Mouse (Mus musculus) cerebellum, adult 18-20 months (tissue): ENCODE measurements around the gene Nfasc.

ENCODE experiments used
- DNase-seq, 2 experiments: peaks; one replicate each; pipeline ENCODE4 v3.0.0; 2021

The Nfasc gene

GRCm38 (mm10) chr1:132641049-132641795 lies 100.4 kb downstream of the Nfasc start:
- no peak for DNase-seq

GRCm38 (mm10) chr1:132640256-132640655 lies 101.3 kb downstream of the Nfasc start:
- DNase-seq = peak in 1 of 2 experiments; percentile 50

GRCm38 (mm10) chr1:132637346-132637745 lies 104.3 kb downstream of the Nfasc start:
- DNase-seq = peak in 1 of 2 experiments; percentile 49

GRCm38 (mm10) chr1:132629611-132630370 lies 111.8 kb downstream of the Nfasc start:
- DNase-seq = peak; percentile 73 to 82

GRCm38 (mm10) chr1:132628599-132628998 lies 113.0 kb downstream of the Nfasc start:
- DNase-seq = no peak

- no peak for DNase-seq
Measured at GRCm38 (mm10) chr1:132628183-132628582, 113.4 kb downstream of the Nfasc start.

GRCm38 (mm10) chr1:132626125-132626756 lies 115.4 kb downstream of the Nfasc start:
- DNase-seq = no peak

- DNase-seq = no peak
Measured at GRCm38 (mm10) chr1:132625034-132625433, 116.6 kb downstream of the Nfasc start.

- DNase-seq = no peak
Measured at GRCm38 (mm10) chr1:132624466-132624865, 117.1 kb downstream of the Nfasc start.

- no peak for DNase-seq
Measured at GRCm38 (mm10) chr1:132623641-132624336, 117.8 kb downstream of the Nfasc start.

GRCm38 (mm10) chr1:132612066-132612465 lies 129.5 kb downstream of the Nfasc start:
- DNase-seq = no peak

GRCm38 (mm10) chr1:132609048-132609634 lies 132.5 kb downstream of the Nfasc start:
- peak; percentile 70 to 75 for DNase-seq

GRCm38 (mm10) chr1:132602161-132602560 lies 139.4 kb downstream of the Nfasc start:
- DNase-seq = no peak

GRCm38 (mm10) chr1:132598024-132598423 lies 143.6 kb downstream of the Nfasc start:
- no peak for DNase-seq

GRCm38 (mm10) chr1:132595741-132596140 lies 145.9 kb downstream of the Nfasc start:
- DNase-seq = no peak

GRCm38 (mm10) chr1:132594587-132594986 lies 147.0 kb downstream of the Nfasc start:
- peak; percentile 84 to 91 for DNase-seq

GRCm38 (mm10) chr1:132592145-132592544 lies 149.5 kb downstream of the Nfasc start:
- no peak for DNase-seq

- peak; percentile 45 to 49 for DNase-seq
Measured at GRCm38 (mm10) chr1:132591399-132591930, 150.1 kb downstream of the Nfasc start.

- DNase-seq = no peak
Measured at GRCm38 (mm10) chr1:132586679-132587201, 154.9 kb downstream of the Nfasc start.

GRCm38 (mm10) chr1:132585376-132585775 lies 156.2 kb downstream of the Nfasc start:
- DNase-seq = no peak

GRCm38 (mm10) chr1:132582998-132583604 lies 158.5 kb downstream of the Nfasc start:
- no peak for DNase-seq
